Mouse (Mus musculus): Measurements from ENCODE around the gene Ptgr1. TPM values are rescaled to one million over a fixed set of nuclear protein-coding genes. Genes with fewer than 3 reads are reported as not detected.

Gene Ptgr1
- polyA plus RNA-seq, 1 experiment from 2014 or later, result 6.1 TPM

GRCm38 (mm10) chr4:58985157-58985648 is 1.7 kb downstream of the Ptgr1 start:
- Histone ChIP-seq H3K9me3 (no peaks in the 10 kb centered on the region), H3K36me3 (no peaks in the 10 kb centered on the region), H3K27me3 (no peaks in the 10 kb centered on the region), H3K9ac (no peak overlapping the region), H3K4me1 (replicated peaks) (peaks cover 10% of the 10 kb centered on the region), H3K4me3 (no peak overlapping the region), H3K27ac (no peak overlapping the region), H3K4me2 (no peak overlapping the region)
- ATAC-seq (ENCODE audit: low FRiP score), result no peak
- WGBS, result 27% methylated on average over 7 of the region's 7 CpGs

GRCm38 (mm10) chr4:58982806-58983205 is 4.1 kb downstream of the Ptgr1 start:
- H3K27ac ChIP-seq, result no peak overlapping the region
- ATAC-seq (ENCODE audit: low FRiP score), result no peak
- no peak overlapping the region for H3K4me3 ChIP-seq
- H3K4me1 ChIP-seq (replicated peaks), result peaks cover 10% of the 10 kb centered on the region
- no peaks in the 10 kb centered on the region for H3K36me3 ChIP-seq
- no peaks in the 10 kb centered on the region for H3K27me3 ChIP-seq
- H3K4me2 ChIP-seq, result no peak overlapping the region
- H3K9me3 ChIP-seq, result no peaks in the 10 kb centered on the region
- 87% methylated on average over 8 of the region's 8 CpGs for WGBS
- no peak overlapping the region for H3K9ac ChIP-seq

GRCm38 (mm10) chr4:58981421-58981820 is 5.5 kb downstream of the Ptgr1 start:
- H3K9ac ChIP-seq, result no peak overlapping the region
- H3K27me3 ChIP-seq, result no peaks in the 10 kb centered on the region
- H3K27ac ChIP-seq, result no peak overlapping the region
- ATAC-seq (ENCODE audit: low FRiP score), result no peak
- H3K9me3 ChIP-seq, result no peaks in the 10 kb centered on the region
- WGBS, result 80% methylated on average over 6 of the region's 6 CpGs
- H3K4me1 ChIP-seq (replicated peaks), result peaks cover 4% of the 10 kb centered on the region; the same call in 1 of the 2 replicates
- no peaks in the 10 kb centered on the region for H3K36me3 ChIP-seq
- H3K4me2 ChIP-seq, result no peak overlapping the region
- H3K4me3 ChIP-seq, result no peak overlapping the region

- Histone ChIP-seq H3K9me3 (no peaks in the 10 kb centered on the region), H3K36me3 (no peaks in the 10 kb centered on the region), H3K27ac (no peak overlapping the region), H3K9ac (no peak overlapping the region), H3K4me1 (replicated peaks) (no peaks in the 10 kb centered on the region), H3K4me2 (no peak overlapping the region), H3K4me3 (no peak overlapping the region), H3K27me3 (no peaks in the 10 kb centered on the region)
- no peak for ATAC-seq (ENCODE audit: low FRiP score)
- WGBS, result 87% methylated on average over 5 of the region's 5 CpGs
Measured at GRCm38 (mm10) chr4:58975711-58976110, 11.2 kb downstream of the Ptgr1 start.

- Histone ChIP-seq H3K4me2 (no peak overlapping the region), H3K9ac (no peak overlapping the region), H3K4me1 (replicated peaks) (no peaks in the 10 kb centered on the region), H3K36me3 (no peaks in the 10 kb centered on the region), H3K27me3 (no peaks in the 10 kb centered on the region), H3K27ac (no peak overlapping the region), H3K4me3 (no peak overlapping the region), H3K9me3 (no peaks in the 10 kb centered on the region)
- 73% methylated on average over 4 of the region's 4 CpGs for WGBS
- peak; percentile 36; the same call in 1 of the 2 replicates for ATAC-seq (ENCODE audit: low FRiP score)
Measured at GRCm38 (mm10) chr4:58970678-58971077, 16.2 kb downstream of the Ptgr1 start.

- no peak for ATAC-seq (ENCODE audit: low FRiP score)
- WGBS, result 88% methylated on average over 1 of the region's 1 CpGs
- no peaks in the 10 kb centered on the region for H3K9me3 ChIP-seq
Measured at GRCm38 (mm10) chr4:58965136-58965535, 21.8 kb downstream of the Ptgr1 start.

GRCm38 (mm10) chr4:58963271-58963670 is 23.6 kb downstream of the Ptgr1 start:
- Histone ChIP-seq H3K27me3 (no peaks in the 10 kb centered on the region), H3K9ac (no peak overlapping the region), H3K4me2 (no peak overlapping the region), H3K4me3 (no peak overlapping the region), H3K4me1 (replicated peaks) (no peaks in the 10 kb centered on the region), H3K27ac (no peak overlapping the region), H3K36me3 (no peaks in the 10 kb centered on the region), H3K9me3 (no peaks in the 10 kb centered on the region)
- WGBS, result 96% methylated on average over 4 of the region's 4 CpGs
- no peak for ATAC-seq (ENCODE audit: low FRiP score)

More at GRCm38 (mm10) chr4:58965136-58965535, 21.8 kb downstream of the Ptgr1 start:
- no peak overlapping the region for H3K4me3 ChIP-seq
- H3K36me3 ChIP-seq, result no peaks in the 10 kb centered on the region
- no peak overlapping the region for H3K9ac ChIP-seq
- no peak overlapping the region for H3K4me2 ChIP-seq
- no peaks in the 10 kb centered on the region for H3K27me3 ChIP-seq
- H3K4me1 ChIP-seq (replicated peaks), result no peaks in the 10 kb centered on the region
- no peak overlapping the region for H3K27ac ChIP-seq

GRCm38 (mm10) chr4:58961719-58962118 is 25.2 kb downstream of the Ptgr1 start:
- WGBS, result 95% methylated on average over 15 of the region's 15 CpGs
- peaks cover 8% of the 10 kb centered on the region for H3K36me3 ChIP-seq
- H3K9me3 ChIP-seq, result no peaks in the 10 kb centered on the region
- H3K9ac ChIP-seq, result no peak overlapping the region
- H3K4me2 ChIP-seq, result no peak overlapping the region
- no peaks in the 10 kb centered on the region for H3K4me1 ChIP-seq (replicated peaks)
- H3K27ac ChIP-seq, result no peak overlapping the region
- H3K27me3 ChIP-seq, result no peaks in the 10 kb centered on the region
- no peak overlapping the region for H3K4me3 ChIP-seq
- ATAC-seq (ENCODE audit: low FRiP score), result no peak

GRCm38 (mm10) chr4:58952630-58953029 is 34.3 kb downstream of the Ptgr1 start:
- Histone ChIP-seq H3K4me2 (no peak overlapping the region), H3K9ac (no peak overlapping the region), H3K4me1 (replicated peaks) (no peaks in the 10 kb centered on the region), H3K27ac (no peak overlapping the region), H3K4me3 (no peak overlapping the region), H3K27me3 (no peaks in the 10 kb centered on the region), H3K9me3 (0 out of 2 replicates have a peak, but pooled peaks cover 3% of the 10 kb centered on the region), H3K36me3 (peaks cover 12% of the 10 kb centered on the region)
- no peak for ATAC-seq (ENCODE audit: low FRiP score)
- WGBS, result 93% methylated on average over 11 of the region's 11 CpGs

- H3K27ac ChIP-seq, result no peak overlapping the region
- H3K36me3 ChIP-seq, result no peaks in the 10 kb centered on the region
- 88% methylated on average over 4 of the region's 4 CpGs for WGBS
- 0 out of 2 replicates have a peak, but pooled peaks cover 6% of the 10 kb centered on the region for H3K27me3 ChIP-seq
- no peak overlapping the region for H3K9ac ChIP-seq
- no peak overlapping the region for H3K4me3 ChIP-seq
- H3K4me1 ChIP-seq (replicated peaks), result peaks cover 10% of the 10 kb centered on the region
- H3K4me2 ChIP-seq, result no peak overlapping the region
- H3K9me3 ChIP-seq, result 0 out of 2 replicates have a peak, but pooled peaks cover 3% of the 10 kb centered on the region
- no peak for ATAC-seq (ENCODE audit: low FRiP score)
Measured at GRCm38 (mm10) chr4:58948391-58948790, 38.5 kb downstream of the Ptgr1 start.

- peak overlapping the region; percentile 82 for H3K4me2 ChIP-seq
- no peaks in the 10 kb centered on the region for H3K36me3 ChIP-seq
- H3K27me3 ChIP-seq, result 0 out of 2 replicates have a peak, but pooled peaks cover 6% of the 10 kb centered on the region
- no peak for ATAC-seq (ENCODE audit: low FRiP score)
- H3K9ac ChIP-seq, result peak overlapping the region; percentile 74; the same call in 1 of the 2 replicates
- H3K9me3 ChIP-seq, result 0 out of 2 replicates have a peak, but pooled peaks cover under 1% of the 10 kb centered on the region
- H3K27ac ChIP-seq, result no peak overlapping the region
- H3K4me3 ChIP-seq, result peak overlapping the region; percentile 57
- H3K4me1 ChIP-seq (replicated peaks), result peaks cover 14% of the 10 kb centered on the region
- 74% methylated on average over 5 of the region's 5 CpGs for WGBS
Measured at GRCm38 (mm10) chr4:58944695-58945094, 42.2 kb downstream of the Ptgr1 start.

- Histone ChIP-seq H3K4me3 (peak overlapping the region; percentile 57), H3K36me3 (no peaks in the 10 kb centered on the region), H3K9ac (peak overlapping the region; percentile 74), H3K27ac (no peak overlapping the region), H3K4me2 (peak overlapping the region; percentile 82), H3K9me3 (no peaks in the 10 kb centered on the region), H3K27me3 (0 out of 2 replicates have a peak, but pooled peaks cover 6% of the 10 kb centered on the region), H3K4me1 (replicated peaks) (peaks cover 14% of the 10 kb centered on the region)
- no peak for ATAC-seq (ENCODE audit: low FRiP score)
- WGBS, result 22% methylated on average over 6 of the region's 6 CpGs
Measured at GRCm38 (mm10) chr4:58944206-58944553, 42.7 kb downstream of the Ptgr1 start.
